Mouse (Mus musculus) small intestine, adult 2 months (tissue): ENCODE data around the gene Mboat2. TPM values are rescaled to one million over a fixed set of nuclear protein-coding genes. Genes with fewer than 3 reads are reported as not detected.

ENCODE experiments used
- H3K27ac ChIP-seq: fragments of 200-500 bp; 2 replicates; pipeline ENCODE4 v1.5.1; 2012; ENCODE audit warnings: low read depth, low read length, control low read depth, inconsistent platforms; ENCODE audit not compliant: insufficient read depth
- H3K27me3 ChIP-seq: fragments of 200-500 bp; 2 replicates; pipeline ENCODE4 v1.6.1; 2012; ENCODE audit warnings: mild to moderate bottlenecking, moderate library complexity, low read length, inconsistent platforms; ENCODE audit not compliant: control insufficient read depth, insufficient read depth
- H3K36me3 ChIP-seq: fragments of 200-500 bp; 2 replicates; pipeline ENCODE4 v1.6.1; 2012; ENCODE audit warnings: mild to moderate bottlenecking, low read length, control low read depth, inconsistent platforms; ENCODE audit not compliant: control insufficient read depth, insufficient read depth
- H3K4me1 ChIP-seq: fragments of 200-500 bp; 2 replicates; pipeline ENCODE4 v1.6.1; 2012; ENCODE audit warnings: low read length, inconsistent platforms, mixed read lengths; ENCODE audit not compliant: control insufficient read depth, insufficient read depth, insufficient read length
- H3K4me3 ChIP-seq: fragments of 200-500 bp; 2 replicates; pipeline ENCODE4 v1.5.1; 2012; ENCODE audit warnings: low read depth, mild to moderate bottlenecking, control low read depth, inconsistent platforms, low read length, moderate library complexity
- CTCF ChIP-seq: fragments of 200-500 bp; IDR thresholded peaks from 2 replicates; pipeline ENCODE4 v1.5.1; 2012; ENCODE audit warnings: low read depth, mild to moderate bottlenecking, control low read depth, inconsistent platforms, low read length, moderate library complexity, mixed read lengths; ENCODE audit not compliant: insufficient replicate concordance, insufficient read length; ENCODE audit errors: extremely low read depth
- POLR2A ChIP-seq: fragments of 200-500 bp; IDR thresholded peaks from 2 replicates; pipeline ENCODE4 v1.6.1; 2012; ENCODE audit warnings: low read depth, mild to moderate bottlenecking, control low read depth, inconsistent platforms, low read length, moderate library complexity
- WGBS: fragments of 180-500 bp; shearing (Covaris S2); methylation state at CpG from one replicate; pipeline ENCODE4 v1.1.7; 2018; 5-methylcytosine and 5-hydroxymethylcytosine counted together
- polyA plus RNA-seq: library from polyadenylated mRNA; depleted of rRNA; stranded (reverse); fragments of >200 nt; gene quantifications from 2 replicates; pipeline ENCODE4 v1.2.3, GENCODE M21; 2012

Gene Mboat2
- polyA plus RNA-seq, 1 experiment, result 0.55 TPM

GRCm38 (mm10) chr12:24823636-24824354 is 6.9 kb upstream of the Mboat2 start:
- 72% methylated on average over 3 of the region's 3 CpGs for WGBS
- no peak overlapping the region for H3K4me3 ChIP-seq
- H3K27me3 ChIP-seq, result no peaks in the 10 kb centered on the region
- H3K36me3 ChIP-seq, result no peaks in the 10 kb centered on the region
- TF ChIP-seq POLR2A, result no peak
- no peak for TF ChIP-seq CTCF
- H3K4me1 ChIP-seq, result no peaks in the 10 kb centered on the region
- H3K27ac ChIP-seq, result no peak overlapping the region

GRCm38 (mm10) chr12:24830086-24830485 is 593 bp upstream of the Mboat2 start:
- H3K27ac ChIP-seq, result no peak overlapping the region
- H3K4me3 ChIP-seq, result no peak overlapping the region

GRCm38 (mm10) chr12:24831153-24831963 is 679 bp downstream of the Mboat2 start:
- Histone ChIP-seq H3K27ac (no peak overlapping the region), H3K36me3 (no peaks in the 10 kb centered on the region), H3K4me1 (peaks cover 9% of the 10 kb centered on the region), H3K4me3 (peak overlapping the region; percentile 84), H3K27me3 (peaks cover 14% of the 10 kb centered on the region)
- under 1% methylated on average over 92 of the region's 95 CpGs for WGBS
- TF ChIP-seq CTCF (no peak), POLR2A (peak; percentile 32; the same call in 1 of the 2 replicates)

More at GRCm38 (mm10) chr12:24830086-24830485, 593 bp upstream of the Mboat2 start:
- Histone ChIP-seq H3K27me3 (peaks cover 14% of the 10 kb centered on the region), H3K36me3 (no peaks in the 10 kb centered on the region), H3K4me1 (peaks cover 9% of the 10 kb centered on the region)
- TF ChIP-seq POLR2A, result no peak
- no peak for TF ChIP-seq CTCF
- WGBS, result 98% methylated on average over 1 of the region's 1 CpGs

- Histone ChIP-seq H3K36me3 (no peaks in the 10 kb centered on the region), H3K27ac (no peak overlapping the region), H3K4me3 (peak overlapping the region; percentile 84), H3K27me3 (peaks cover 14% of the 10 kb centered on the region), H3K4me1 (peaks cover 9% of the 10 kb centered on the region)
- no peak for TF ChIP-seq POLR2A
- no peak for TF ChIP-seq CTCF
- 3% methylated on average over 32 of the region's 32 CpGs for WGBS
Measured at GRCm38 (mm10) chr12:24831964-24832427, 1.3 kb downstream of the Mboat2 start.

GRCm38 (mm10) chr12:24832438-24832837 is 1.8 kb downstream of the Mboat2 start:
- no peak for TF ChIP-seq POLR2A
- no peak for TF ChIP-seq CTCF
- Histone ChIP-seq H3K36me3 (no peaks in the 10 kb centered on the region), H3K4me3 (no peak overlapping the region), H3K27me3 (peaks cover 14% of the 10 kb centered on the region), H3K4me1 (peaks cover 9% of the 10 kb centered on the region), H3K27ac (no peak overlapping the region)
- 59% methylated on average over 2 of the region's 2 CpGs for WGBS

- WGBS, result 66% methylated on average over 2 of the region's 2 CpGs
- H3K36me3 ChIP-seq, result no peaks in the 10 kb centered on the region
- no peak overlapping the region for H3K4me3 ChIP-seq
- H3K27ac ChIP-seq, result no peak overlapping the region
- H3K27me3 ChIP-seq, result 0 out of 2 replicates have a peak, but pooled peaks cover under 1% of the 10 kb centered on the region
- peaks cover 6% of the 10 kb centered on the region for H3K4me1 ChIP-seq
- TF ChIP-seq CTCF (no peak), POLR2A (no peak)
Measured at GRCm38 (mm10) chr12:24837947-24838346, 7.3 kb downstream of the Mboat2 start.
